Comparison of ENCODE assay signal across 25 mouse cellular contexts in genomic region chr7:110868807-110869206, GRCm38 (mm10). TPM values are rescaled to one million over a fixed set of nuclear protein-coding genes. Genes with fewer than 3 reads are reported as not detected.
DNase-seq lines count a peak whose midpoint lies in the region; TF ChIP-seq lines count a peak whose summit lies in the region.
"Had no signal": no experiment of that assay in that cellular context is flagged by ENCODE, and none has a peak within 500 bp of the region (broad histone marks: within the 10 kb centered on the region; RNA-seq: fewer than 3 reads in every experiment).

No protein-coding gene starts in this region.

- no peaks in the 10 kb centered on the region for H3K27me3 ChIP-seq in testis, adult 2 months (ENCODE audit: control insufficient read depth, insufficient read depth, low read length)
- no peaks in the 10 kb centered on the region for H3K27me3 ChIP-seq in myocyte (ENCODE audit: control insufficient read depth, insufficient read depth, insufficient read length)
- H3K27me3 ChIP-seq: CH12.LX, Patski had no signal

- no peak overlapping the region for H3K27ac ChIP-seq in testis, adult 2 months (ENCODE audit: control insufficient read depth, insufficient read depth, low read depth, low read length)

- TF ChIP-seq CTCF in testis, adult 2 months (IDR thresholded peaks at IDR 0.05; ENCODE audit: control insufficient read depth, insufficient read depth, insufficient replicate concordance, low read depth, low read length), result no peak

- peak overlapping the region; percentile 13; the same call in 1 of the 2 replicates for H3K4me3 ChIP-seq in testis, adult 2 months (ENCODE audit: control insufficient read depth, low read depth, low read length)
- H3K4me3 ChIP-seq in myocyte, result no peak overlapping the region

- H3K4me2 ChIP-seq in myocyte (ENCODE audit: low read depth), result peak overlapping the region; percentile 32

- H3ac ChIP-seq in myocyte (ENCODE audit: control insufficient read depth, insufficient read length), result no peak overlapping the region

- no peaks in the 10 kb centered on the region for H3K79me2 ChIP-seq in myocyte (ENCODE audit: control insufficient read depth, insufficient read depth)

- H3K4me1 ChIP-seq in testis, adult 2 months (ENCODE audit: control insufficient read depth, insufficient read depth, low read length), result 0 out of 2 replicates have a peak, but pooled peaks cover 3% of the 10 kb centered on the region

- no peak for TF ChIP-seq POLR2A in testis, adult 2 months (IDR thresholded peaks at IDR 0.05; ENCODE audit: control insufficient read depth, low read depth, low read length)
- TF ChIP-seq POLR2A in myocyte (IDR thresholded peaks at IDR 0.05; ENCODE audit: insufficient read length, low read depth), result no peak

- DNase-seq in retina, postnatal 1 day, result peak; percentile 68
- no peak for DNase-seq in retina, embryonic 14.5 days (ENCODE audit: low spot score)
- DNase-seq in testis, postnatal 14 days (ENCODE audit: low spot score), result no peak
- peak; percentile 59 for DNase-seq in retina, postnatal 7 days (ENCODE audit: low read depth, low spot score)
- DNase-seq in spleen, postnatal 36 days (ENCODE audit: low spot score in 2 of 2), result no peak
- no peak for DNase-seq in gastrocnemius, postnatal 14 days
- DNase-seq: adrenal gland, adult 2 months; adrenal gland, adult 8-10 months; adrenal gland, postnatal 10 days; adrenal gland, postnatal 14 days; adrenal gland, postnatal 25 days; adrenal gland, postnatal 36 days; B cell, adult 2 months; cerebellum, adult 11 months; cerebellum, adult 11-12 months had no signal

- intact Hi-C loops in gastrocnemius, postnatal 14 days (cut with DNase I; ENCODE audit: low total_unique reads), result no loop called here

- no peaks in the 10 kb centered on the region for H3K36me3 ChIP-seq in testis, adult 2 months (ENCODE audit: control insufficient read depth, insufficient read depth, low read length)
- H3K36me3 ChIP-seq in myocyte (ENCODE audit: control insufficient read depth, insufficient read depth), result no peaks in the 10 kb centered on the region
- H3K36me3 ChIP-seq: G1E had no signal

TF ChIP-seq in myocyte, 11 proteins besides CTCF, POLR2A, EP300 and RAD21:
- TF ChIP-seq USF1 (IDR thresholded peaks at IDR 0.05; ENCODE audit: low read depth), result no peak
- TF ChIP-seq MYOD1 (IDR thresholded peaks at IDR 0.05; ENCODE audit: control insufficient read depth in 1 of 3, insufficient read length in 2 of 3, low read depth in 2 of 3), result peak in 2 of 3 experiments; percentile 52 to 53

RNA-seq across cellular contexts. Expression of gene Lyve1, which starts 5.8 kb away (rescaled TPM):
- polyA plus RNA-seq in testis, adult 2 months (2012; rRNA removed), result 0.27 and 0.47 TPM in 2 replicates
- not detected for polyA plus RNA-seq in myocyte (2012; fragmentation: generic; extraction: Trizol)
- total RNA-seq in gastrocnemius, postnatal 14 days (2021), result 10 to 100 TPM; 10.4 to 11.9 TPM
- total RNA-seq: CH12.LX, ES-E14, MEL had no signal
- polyA plus RNA-seq: activated CD4-positive, CD25-positive, alpha-beta regulatory T cell, adult 4 months; C2C12; CD4-positive, CD25-positive, alpha-beta regulatory T cell, adult 4 months; G1E; Patski had no signal

RNA-seq across cellular contexts. Expression of gene Rnf141, which starts 24.6 kb away (rescaled TPM):
- 71.2 and 76.4 TPM in 2 replicates for polyA plus RNA-seq in testis, adult 2 months (2012; rRNA removed)
- polyA plus RNA-seq in myocyte (2012; fragmentation: generic; extraction: Trizol), result 12.3 TPM
- 10 to 100 TPM; 12.7 to 13.7 TPM for total RNA-seq in gastrocnemius, postnatal 14 days (2021)

Comparison
In these comparisons a context has a peak if more than half of its experiments do, and no peak if none do; other contexts are left out.
1. DNase-seq: peak in retina, postnatal 1 day (single experiment) and retina, postnatal 7 days (single experiment); none in retina, embryonic 14.5 days (single experiment), testis, postnatal 14 days (single experiment), spleen, postnatal 36 days (0 of 2) and gastrocnemius, postnatal 14 days (single experiment).